Mouse (Mus musculus): ENCODE data around the gene H1foo. TPM values are rescaled to one million over a fixed set of nuclear protein-coding genes. Genes with fewer than 3 reads are reported as not detected.

H1foo gene
- polyA plus RNA-seq, 1 experiment from 2014 or later = not detected

- H3K4me2 ChIP-seq (replicated peaks; ENCODE audit: low read depth, low read length) = no peak overlapping the region
- no peaks in the 10 kb centered on the region for H3K9me3 ChIP-seq (ENCODE audit: control insufficient read depth, low read length)
- 85% methylated on average over 8 of the region's 8 CpGs for WGBS
- H3K36me3 ChIP-seq (ENCODE audit: control insufficient read depth, insufficient read depth, low read length) = no peaks in the 10 kb centered on the region
- ATAC-seq (ENCODE audit: low FRiP score) = no peak
- no peak overlapping the region for H3K27ac ChIP-seq (ENCODE audit: low read depth, low read length)
- H3K9ac ChIP-seq (ENCODE audit: low read depth, low read length) = no peak overlapping the region
- no peak overlapping the region for H3K4me3 ChIP-seq (ENCODE audit: low read depth, low read length)
- H3K4me1 ChIP-seq (replicated peaks; ENCODE audit: control insufficient read depth, insufficient read depth, low read length) = no peaks in the 10 kb centered on the region
- no peak for DNase-seq (ENCODE audit: low spot score)
- H3K27me3 ChIP-seq (ENCODE audit: control insufficient read depth, insufficient read depth, low read length) = no peaks in the 10 kb centered on the region
Measured at GRCm38 (mm10) chr6:115935544-115935943, 9.2 kb upstream of the H1foo start.

- DNase-seq (ENCODE audit: low spot score) = no peak
- Histone ChIP-seq H3K9ac (ENCODE audit: low read depth, low read length) (no peak overlapping the region), H3K4me3 (ENCODE audit: low read depth, low read length) (no peak overlapping the region), H3K27me3 (ENCODE audit: control insufficient read depth, insufficient read depth, low read length) (no peaks in the 10 kb centered on the region), H3K27ac (ENCODE audit: low read depth, low read length) (no peak overlapping the region), H3K4me2 (replicated peaks; ENCODE audit: low read depth, low read length) (no peak overlapping the region), H3K9me3 (ENCODE audit: control insufficient read depth, low read length) (no peaks in the 10 kb centered on the region), H3K4me1 (replicated peaks; ENCODE audit: control insufficient read depth, insufficient read depth, low read length) (no peaks in the 10 kb centered on the region), H3K36me3 (ENCODE audit: control insufficient read depth, insufficient read depth, low read length) (no peaks in the 10 kb centered on the region)
- ATAC-seq (ENCODE audit: low FRiP score) = no peak
- WGBS = 96% methylated on average over 2 of the region's 2 CpGs
Measured at GRCm38 (mm10) chr6:115938011-115938410, 6.7 kb upstream of the H1foo start.

GRCm38 (mm10) chr6:115938798-115939197 is 5.9 kb upstream of the H1foo start:
- 63% methylated on average over 1 of the region's 1 CpGs for WGBS

GRCm38 (mm10) chr6:115940603-115941002 is 4.1 kb upstream of the H1foo start:
- no peaks in the 10 kb centered on the region for H3K27me3 ChIP-seq (ENCODE audit: control insufficient read depth, insufficient read depth, low read length)
- 87% methylated on average over 1 of the region's 1 CpGs for WGBS
- no peaks in the 10 kb centered on the region for H3K9me3 ChIP-seq (ENCODE audit: control insufficient read depth, low read length)
- no peaks in the 10 kb centered on the region for H3K4me1 ChIP-seq (replicated peaks; ENCODE audit: control insufficient read depth, insufficient read depth, low read length)
- no peak overlapping the region for H3K4me3 ChIP-seq (ENCODE audit: low read depth, low read length)
- no peak overlapping the region for H3K9ac ChIP-seq (ENCODE audit: low read depth, low read length)
- no peak overlapping the region for H3K27ac ChIP-seq (ENCODE audit: low read depth, low read length)
- H3K4me2 ChIP-seq (replicated peaks; ENCODE audit: low read depth, low read length) = no peak overlapping the region
- ATAC-seq (ENCODE audit: low FRiP score) = no peak
- H3K36me3 ChIP-seq (ENCODE audit: control insufficient read depth, insufficient read depth, low read length) = no peaks in the 10 kb centered on the region
- no peak for DNase-seq (ENCODE audit: low spot score)

More at GRCm38 (mm10) chr6:115938798-115939197, 5.9 kb upstream of the H1foo start:
- H3K4me1 ChIP-seq (replicated peaks; ENCODE audit: control insufficient read depth, insufficient read depth, low read length) = no peaks in the 10 kb centered on the region
- DNase-seq (ENCODE audit: low spot score) (no peak), ATAC-seq (ENCODE audit: low FRiP score) (no peak)
- H3K4me2 ChIP-seq (replicated peaks; ENCODE audit: low read depth, low read length) = no peak overlapping the region
- H3K9ac ChIP-seq (ENCODE audit: low read depth, low read length) = no peak overlapping the region
- H3K4me3 ChIP-seq (ENCODE audit: low read depth, low read length) = no peak overlapping the region
- H3K36me3 ChIP-seq (ENCODE audit: control insufficient read depth, insufficient read depth, low read length) = no peaks in the 10 kb centered on the region
- no peaks in the 10 kb centered on the region for H3K9me3 ChIP-seq (ENCODE audit: control insufficient read depth, low read length)
- H3K27me3 ChIP-seq (ENCODE audit: control insufficient read depth, insufficient read depth, low read length) = no peaks in the 10 kb centered on the region
- H3K27ac ChIP-seq (ENCODE audit: low read depth, low read length) = no peak overlapping the region

- no peaks in the 10 kb centered on the region for H3K36me3 ChIP-seq (ENCODE audit: control insufficient read depth, insufficient read depth, low read length)
- DNase-seq (ENCODE audit: low spot score) = peak; percentile 46
- no peaks in the 10 kb centered on the region for H3K27me3 ChIP-seq (ENCODE audit: control insufficient read depth, insufficient read depth, low read length)
- no peaks in the 10 kb centered on the region for H3K4me1 ChIP-seq (replicated peaks; ENCODE audit: control insufficient read depth, insufficient read depth, low read length)
- H3K27ac ChIP-seq (ENCODE audit: low read depth, low read length) = no peak overlapping the region
- no peak overlapping the region for H3K4me2 ChIP-seq (replicated peaks; ENCODE audit: low read depth, low read length)
- WGBS = 13% methylated on average over 5 of the region's 12 CpGs
- no peak for ATAC-seq (ENCODE audit: low FRiP score)
- H3K9me3 ChIP-seq (ENCODE audit: control insufficient read depth, low read length) = no peaks in the 10 kb centered on the region
- H3K4me3 ChIP-seq (ENCODE audit: low read depth, low read length) = no peak overlapping the region
- H3K9ac ChIP-seq (ENCODE audit: low read depth, low read length) = no peak overlapping the region
Measured at GRCm38 (mm10) chr6:115941128-115941527, 3.6 kb upstream of the H1foo start.

GRCm38 (mm10) chr6:115943498-115944427 is 975 bp upstream of the H1foo start:
- 82% methylated on average over 9 of the region's 9 CpGs for WGBS
- no peak overlapping the region for H3K9ac ChIP-seq (ENCODE audit: low read depth, low read length)
- H3K4me3 ChIP-seq (ENCODE audit: low read depth, low read length) = no peak overlapping the region
- H3K36me3 ChIP-seq (ENCODE audit: control insufficient read depth, insufficient read depth, low read length) = no peaks in the 10 kb centered on the region
- H3K27me3 ChIP-seq (ENCODE audit: control insufficient read depth, insufficient read depth, low read length) = no peaks in the 10 kb centered on the region
- no peaks in the 10 kb centered on the region for H3K9me3 ChIP-seq (ENCODE audit: control insufficient read depth, low read length)
- no peak for DNase-seq (ENCODE audit: low spot score)
- no peak overlapping the region for H3K27ac ChIP-seq (ENCODE audit: low read depth, low read length)
- ATAC-seq (ENCODE audit: low FRiP score) = no peak
- no peaks in the 10 kb centered on the region for H3K4me1 ChIP-seq (replicated peaks; ENCODE audit: control insufficient read depth, insufficient read depth, low read length)
- H3K4me2 ChIP-seq (replicated peaks; ENCODE audit: low read depth, low read length) = no peak overlapping the region

GRCm38 (mm10) chr6:115945633-115946032 is 895 bp downstream of the H1foo start:
- Histone ChIP-seq H3K9ac (ENCODE audit: low read depth, low read length) (no peak overlapping the region), H3K36me3 (ENCODE audit: control insufficient read depth, insufficient read depth, low read length) (no peaks in the 10 kb centered on the region), H3K4me3 (ENCODE audit: low read depth, low read length) (no peak overlapping the region), H3K27ac (ENCODE audit: low read depth, low read length) (no peak overlapping the region), H3K4me1 (replicated peaks; ENCODE audit: control insufficient read depth, insufficient read depth, low read length) (no peaks in the 10 kb centered on the region), H3K27me3 (ENCODE audit: control insufficient read depth, insufficient read depth, low read length) (no peaks in the 10 kb centered on the region), H3K9me3 (ENCODE audit: control insufficient read depth, low read length) (no peaks in the 10 kb centered on the region), H3K4me2 (replicated peaks; ENCODE audit: low read depth, low read length) (no peak overlapping the region)
- DNase-seq (ENCODE audit: low spot score) (no peak), ATAC-seq (ENCODE audit: low FRiP score) (no peak)
- WGBS = 86% methylated on average over 8 of the region's 8 CpGs

- Histone ChIP-seq H3K4me3 (ENCODE audit: low read depth, low read length) (no peak overlapping the region), H3K36me3 (ENCODE audit: control insufficient read depth, insufficient read depth, low read length) (no peaks in the 10 kb centered on the region), H3K27ac (ENCODE audit: low read depth, low read length) (no peak overlapping the region), H3K4me2 (replicated peaks; ENCODE audit: low read depth, low read length) (no peak overlapping the region), H3K9me3 (ENCODE audit: control insufficient read depth, low read length) (no peaks in the 10 kb centered on the region), H3K9ac (ENCODE audit: low read depth, low read length) (no peak overlapping the region), H3K4me1 (replicated peaks; ENCODE audit: control insufficient read depth, insufficient read depth, low read length) (no peaks in the 10 kb centered on the region), H3K27me3 (ENCODE audit: control insufficient read depth, insufficient read depth, low read length) (no peaks in the 10 kb centered on the region)
- 69% methylated on average over 6 of the region's 6 CpGs for WGBS
- no peak for ATAC-seq (ENCODE audit: low FRiP score)
- no peak for DNase-seq (ENCODE audit: low spot score)
Measured at GRCm38 (mm10) chr6:115946389-115946788, 1.7 kb downstream of the H1foo start.

GRCm38 (mm10) chr6:115954506-115955074 is 9.9 kb downstream of the H1foo start:
- Histone ChIP-seq H3K27ac (ENCODE audit: low read depth, low read length) (no peak overlapping the region), H3K27me3 (ENCODE audit: control insufficient read depth, insufficient read depth, low read length) (no peaks in the 10 kb centered on the region), H3K4me3 (ENCODE audit: low read depth, low read length) (no peak overlapping the region), H3K36me3 (ENCODE audit: control insufficient read depth, insufficient read depth, low read length) (no peaks in the 10 kb centered on the region), H3K4me1 (replicated peaks; ENCODE audit: control insufficient read depth, insufficient read depth, low read length) (peaks cover 4% of the 10 kb centered on the region), H3K9ac (ENCODE audit: low read depth, low read length) (no peak overlapping the region), H3K4me2 (replicated peaks; ENCODE audit: low read depth, low read length) (no peak overlapping the region), H3K9me3 (ENCODE audit: control insufficient read depth, low read length) (no peaks in the 10 kb centered on the region)
- 82% methylated on average over 9 of the region's 9 CpGs for WGBS
- DNase-seq (ENCODE audit: low spot score) (no peak), ATAC-seq (ENCODE audit: low FRiP score) (no peak)

All from hindbrain, embryonic 11.5 days (tissue).